Mouse (Mus musculus): ENCODE data around the gene Aldh1l1. TPM values are rescaled to one million over a fixed set of nuclear protein-coding genes. Genes with fewer than 3 reads are reported as not detected.

Gene Aldh1l1
- polyA plus RNA-seq, 1 experiment from 2014 or later: 8.1 TPM

GRCm38 (mm10) chr6:90570392-90570791 is 84.2 kb downstream of the Aldh1l1 start:
- 87% methylated on average over 8 of the region's 8 CpGs for WGBS
- ATAC-seq: no peak
- Histone ChIP-seq H3K9ac (no peak overlapping the region), H3K4me2 (no peak overlapping the region), H3K27ac (no peak overlapping the region), H3K4me3 (no peak overlapping the region), H3K9me3 (replicated peaks) (no peaks in the 10 kb centered on the region), H3K27me3 (no peaks in the 10 kb centered on the region), H3K36me3 (ENCODE audit: poor library complexity, severe bottlenecking) (no peaks in the 10 kb centered on the region), H3K4me1 (no peaks in the 10 kb centered on the region)

DNA sequence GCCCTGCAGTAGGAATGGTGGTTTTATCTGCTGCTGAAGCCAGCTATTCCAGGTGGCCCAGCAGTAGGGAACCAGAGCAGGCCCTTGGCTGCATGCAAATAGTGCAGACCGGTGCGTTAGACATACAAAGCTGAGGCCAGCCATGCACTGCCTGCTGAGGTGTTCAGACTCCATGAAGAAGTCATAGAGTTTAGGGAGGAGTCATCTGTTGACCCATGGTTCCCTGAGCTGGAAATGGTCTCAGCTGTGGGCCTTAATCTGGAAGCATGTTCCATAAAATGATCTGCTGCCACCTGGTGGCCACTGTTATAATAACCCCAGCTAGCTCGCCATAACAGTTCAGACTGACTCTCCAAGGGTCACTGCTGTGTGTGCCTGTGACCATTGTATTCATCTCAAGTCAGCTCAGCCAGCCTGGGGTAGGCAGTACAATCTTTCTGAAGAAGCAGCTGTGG is 89.1 kb downstream of the Aldh1l1 start:
- no peaks in the 10 kb centered on the region for H3K27me3 ChIP-seq
- WGBS: 36% methylated on average over 3 of the region's 3 CpGs
- H3K27ac ChIP-seq: no peak overlapping the region
- H3K36me3 ChIP-seq (ENCODE audit: poor library complexity, severe bottlenecking): no peaks in the 10 kb centered on the region
- H3K4me3 ChIP-seq: no peak overlapping the region
- no peaks in the 10 kb centered on the region for H3K9me3 ChIP-seq (replicated peaks)
- no peak overlapping the region for H3K4me2 ChIP-seq
- peaks cover 12% of the 10 kb centered on the region; the same call in 1 of the 2 replicates for H3K4me1 ChIP-seq
- peak; percentile 64 for ATAC-seq
- no peak overlapping the region for H3K9ac ChIP-seq

DNA sequence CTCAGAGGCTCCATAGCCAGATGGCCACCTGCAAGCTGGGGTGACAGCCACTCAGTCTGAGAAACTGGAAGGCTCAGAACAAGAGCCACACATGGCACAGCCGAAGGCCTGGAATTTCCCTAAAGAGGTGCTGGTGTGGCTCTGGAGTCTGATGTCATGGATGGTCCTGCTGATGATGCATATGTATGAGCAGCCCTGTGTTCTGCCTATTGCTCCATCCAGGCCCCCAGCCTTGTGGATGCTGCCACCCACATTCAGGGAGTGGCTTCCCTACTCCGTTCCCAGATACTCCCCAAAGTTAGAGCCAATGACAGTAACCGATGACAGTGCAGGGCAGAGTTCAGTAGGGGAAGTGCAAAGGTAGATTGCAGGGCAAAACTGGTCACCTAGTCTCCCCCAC is 91.9 kb downstream of the Aldh1l1 start:
- WGBS: 42% methylated on average over 3 of the region's 3 CpGs
- no peak overlapping the region for H3K4me2 ChIP-seq
- H3K4me1 ChIP-seq: peaks cover 12% of the 10 kb centered on the region; the same call in 1 of the 2 replicates
- H3K9me3 ChIP-seq (replicated peaks): no peaks in the 10 kb centered on the region
- H3K36me3 ChIP-seq (ENCODE audit: poor library complexity, severe bottlenecking): no peaks in the 10 kb centered on the region
- H3K27me3 ChIP-seq: no peaks in the 10 kb centered on the region
- no peak overlapping the region for H3K4me3 ChIP-seq
- peak; percentile 59 for ATAC-seq
- no peak overlapping the region for H3K27ac ChIP-seq
- H3K9ac ChIP-seq: no peak overlapping the region

GRCm38 (mm10) chr6:90582331-90582730 is 96.1 kb downstream of the Aldh1l1 start:
- WGBS: 86% methylated on average over 2 of the region's 2 CpGs
- peaks cover 11% of the 10 kb centered on the region; the same call in 1 of the 2 replicates for H3K4me1 ChIP-seq
- no peak overlapping the region for H3K4me3 ChIP-seq
- no peaks in the 10 kb centered on the region for H3K27me3 ChIP-seq
- H3K4me2 ChIP-seq: no peak overlapping the region
- H3K27ac ChIP-seq: no peak overlapping the region
- H3K36me3 ChIP-seq (ENCODE audit: poor library complexity, severe bottlenecking): no peaks in the 10 kb centered on the region
- H3K9me3 ChIP-seq (replicated peaks): no peaks in the 10 kb centered on the region
- no peak for ATAC-seq
- no peak overlapping the region for H3K9ac ChIP-seq

- Histone ChIP-seq H3K9ac (no peak overlapping the region), H3K4me3 (no peak overlapping the region), H3K4me2 (no peak overlapping the region), H3K4me1 (no peaks in the 10 kb centered on the region), H3K9me3 (replicated peaks) (no peaks in the 10 kb centered on the region), H3K36me3 (ENCODE audit: poor library complexity, severe bottlenecking) (no peaks in the 10 kb centered on the region), H3K27ac (no peak overlapping the region), H3K27me3 (no peaks in the 10 kb centered on the region)
- WGBS: 73% methylated on average over 5 of the region's 5 CpGs
- ATAC-seq: no peak
Observed at GRCm38 (mm10) chr6:90588113-90588512, 101.9 kb downstream of the Aldh1l1 start.

GRCm38 (mm10) chr6:90590707-90591106 is 104.5 kb downstream of the Aldh1l1 start:
- ATAC-seq: no peak
- H3K27me3 ChIP-seq: no peaks in the 10 kb centered on the region
- H3K4me1 ChIP-seq: no peaks in the 10 kb centered on the region
- no peak overlapping the region for H3K4me3 ChIP-seq
- no peaks in the 10 kb centered on the region for H3K36me3 ChIP-seq (ENCODE audit: poor library complexity, severe bottlenecking)
- H3K4me2 ChIP-seq: no peak overlapping the region
- WGBS: 80% methylated on average over 1 of the region's 1 CpGs
- H3K9ac ChIP-seq: no peak overlapping the region
- H3K9me3 ChIP-seq (replicated peaks): no peaks in the 10 kb centered on the region; the same call in 1 of the 2 replicates
- no peak overlapping the region for H3K27ac ChIP-seq

- ATAC-seq: no peak
Observed at GRCm38 (mm10) chr6:90594972-90595371, 108.7 kb downstream of the Aldh1l1 start.

DNA sequence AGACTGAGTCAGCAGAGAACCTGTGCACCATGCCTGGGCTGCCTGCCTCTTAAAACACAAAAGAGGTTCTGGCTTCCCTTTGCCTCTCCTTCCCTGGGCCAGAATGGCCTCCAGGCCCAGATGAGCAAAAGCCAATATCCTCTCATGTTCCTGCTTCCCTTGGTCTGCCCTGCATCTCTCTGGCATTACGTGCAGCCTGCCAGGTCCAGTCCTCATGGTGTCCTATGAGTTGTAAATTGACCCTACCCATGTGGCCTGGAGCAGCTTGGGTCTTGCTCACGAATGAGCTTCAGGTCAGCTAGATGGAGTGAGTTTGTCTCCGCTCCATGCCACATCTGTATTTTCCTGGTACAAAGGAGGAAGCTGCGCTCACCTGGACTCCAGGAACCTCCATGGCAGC is 110.8 kb downstream of the Aldh1l1 start:
- WGBS: 93% methylated on average over 4 of the region's 4 CpGs
- Histone ChIP-seq H3K4me1 (no peaks in the 10 kb centered on the region), H3K36me3 (ENCODE audit: poor library complexity, severe bottlenecking) (no peaks in the 10 kb centered on the region), H3K9ac (no peak overlapping the region), H3K9me3 (replicated peaks) (no peaks in the 10 kb centered on the region; the same call in 1 of the 2 replicates), H3K4me2 (no peak overlapping the region), H3K27ac (no peak overlapping the region), H3K4me3 (no peak overlapping the region), H3K27me3 (no peaks in the 10 kb centered on the region)
- no peak for ATAC-seq

More at GRCm38 (mm10) chr6:90594972-90595371, 108.7 kb downstream of the Aldh1l1 start:
- H3K27me3 ChIP-seq: no peaks in the 10 kb centered on the region
- H3K4me2 ChIP-seq: no peak overlapping the region
- H3K9me3 ChIP-seq (replicated peaks): no peaks in the 10 kb centered on the region; the same call in 1 of the 2 replicates
- H3K4me1 ChIP-seq: no peaks in the 10 kb centered on the region
- H3K36me3 ChIP-seq (ENCODE audit: poor library complexity, severe bottlenecking): no peaks in the 10 kb centered on the region
- no peak overlapping the region for H3K9ac ChIP-seq
- no peak overlapping the region for H3K27ac ChIP-seq
- H3K4me3 ChIP-seq: no peak overlapping the region
- WGBS: 73% methylated on average over 1 of the region's 1 CpGs

DNA sequence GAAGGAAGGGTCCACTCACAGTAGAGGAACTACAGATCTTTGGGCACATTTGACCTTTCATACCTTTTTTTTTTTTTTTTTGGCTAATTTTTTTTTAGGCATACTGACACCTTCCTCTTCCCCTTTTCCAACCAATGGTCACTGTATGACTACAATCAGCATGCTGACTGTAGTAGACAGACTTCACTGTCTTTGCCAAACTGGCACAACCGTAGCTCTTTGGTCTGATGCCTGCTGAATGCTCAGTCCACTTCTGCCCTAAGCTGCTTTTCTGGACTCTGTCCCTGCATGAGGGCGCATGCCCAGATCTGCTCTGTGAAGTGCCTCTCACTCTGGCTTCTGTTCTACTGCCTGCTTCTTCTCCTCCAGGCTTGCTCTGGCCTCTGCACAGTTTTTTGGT is 111.4 kb downstream of the Aldh1l1 start:
- Histone ChIP-seq H3K9ac (no peak overlapping the region), H3K4me1 (no peaks in the 10 kb centered on the region), H3K9me3 (replicated peaks) (no peaks in the 10 kb centered on the region; the same call in 1 of the 2 replicates), H3K4me2 (no peak overlapping the region), H3K27me3 (no peaks in the 10 kb centered on the region), H3K36me3 (ENCODE audit: poor library complexity, severe bottlenecking) (no peaks in the 10 kb centered on the region), H3K4me3 (no peak overlapping the region), H3K27ac (no peak overlapping the region)
- WGBS: 86% methylated on average over 2 of the region's 2 CpGs
- ATAC-seq: no peak

GRCm38 (mm10) chr6:90598197-90598596 is 112.0 kb downstream of the Aldh1l1 start:
- H3K4me1 ChIP-seq: no peaks in the 10 kb centered on the region
- no peak overlapping the region for H3K27ac ChIP-seq
- H3K36me3 ChIP-seq (ENCODE audit: poor library complexity, severe bottlenecking): no peaks in the 10 kb centered on the region
- WGBS: 89% methylated on average over 6 of the region's 6 CpGs
- H3K9me3 ChIP-seq (replicated peaks): no peaks in the 10 kb centered on the region; the same call in 1 of the 2 replicates
- ATAC-seq: no peak
- no peak overlapping the region for H3K4me2 ChIP-seq
- H3K27me3 ChIP-seq: 0 out of 2 replicates have a peak, but pooled peaks cover 2% of the 10 kb centered on the region
- H3K4me3 ChIP-seq: no peak overlapping the region
- H3K9ac ChIP-seq: no peak overlapping the region

GRCm38 (mm10) chr6:90600351-90600750 is 114.1 kb downstream of the Aldh1l1 start:
- H3K9ac ChIP-seq: no peak overlapping the region
- H3K4me3 ChIP-seq: no peak overlapping the region
- H3K36me3 ChIP-seq (ENCODE audit: poor library complexity, severe bottlenecking): no peaks in the 10 kb centered on the region
- ATAC-seq: no peak
- peaks cover 5% of the 10 kb centered on the region; the same call in 1 of the 2 replicates for H3K4me1 ChIP-seq
- 86% methylated on average over 4 of the region's 4 CpGs for WGBS
- 0 out of 2 replicates have a peak, but pooled peaks cover 5% of the 10 kb centered on the region for H3K27me3 ChIP-seq
- H3K27ac ChIP-seq: no peak overlapping the region
- no peaks in the 10 kb centered on the region; the same call in 1 of the 2 replicates for H3K9me3 ChIP-seq (replicated peaks)
- H3K4me2 ChIP-seq: no peak overlapping the region

DNA sequence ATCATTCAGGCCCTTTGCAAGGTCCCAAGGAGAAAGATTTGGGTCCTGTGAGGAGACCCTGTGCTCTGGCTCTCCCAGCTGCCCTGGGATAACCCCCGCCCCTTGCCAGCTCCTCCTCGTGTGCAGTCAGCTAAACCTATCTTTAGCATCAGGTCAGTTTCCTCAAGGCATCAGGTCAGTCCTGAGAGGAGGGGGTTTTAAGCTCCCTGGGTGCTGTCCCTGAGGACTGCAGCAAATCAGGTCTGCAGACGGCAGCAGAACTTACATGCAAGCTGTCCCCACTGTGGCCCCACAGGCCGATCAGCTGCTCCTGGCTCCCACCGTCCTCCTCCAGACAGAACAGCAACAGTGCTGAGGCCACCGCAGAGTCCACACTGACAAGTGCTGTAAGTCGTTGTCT is 115.5 kb downstream of the Aldh1l1 start:
- Histone ChIP-seq H3K4me1 (peaks cover 5% of the 10 kb centered on the region; the same call in 1 of the 2 replicates), H3K4me3 (no peak overlapping the region), H3K4me2 (no peak overlapping the region), H3K27ac (no peak overlapping the region), H3K9ac (no peak overlapping the region), H3K27me3 (peaks cover 11% of the 10 kb centered on the region), H3K36me3 (ENCODE audit: poor library complexity, severe bottlenecking) (no peaks in the 10 kb centered on the region), H3K9me3 (replicated peaks) (no peaks in the 10 kb centered on the region)
- no peak for ATAC-seq
- WGBS: 62% methylated on average over 7 of the region's 7 CpGs

GRCm38 (mm10) chr6:90602304-90602703 is 116.1 kb downstream of the Aldh1l1 start:
- H3K4me1 ChIP-seq: peaks cover 5% of the 10 kb centered on the region; the same call in 1 of the 2 replicates
- H3K4me3 ChIP-seq: no peak overlapping the region
- ATAC-seq: no peak
- WGBS: 92% methylated on average over 3 of the region's 3 CpGs
- no peaks in the 10 kb centered on the region for H3K9me3 ChIP-seq (replicated peaks)
- H3K9ac ChIP-seq: no peak overlapping the region
- no peak overlapping the region for H3K4me2 ChIP-seq
- H3K27ac ChIP-seq: no peak overlapping the region
- peaks cover 11% of the 10 kb centered on the region for H3K27me3 ChIP-seq
- H3K36me3 ChIP-seq (ENCODE audit: poor library complexity, severe bottlenecking): no peaks in the 10 kb centered on the region

Measured in forebrain, embryonic 13.5 days (tissue).